Mouse (Mus musculus): ENCODE data around the gene Capn2. TPM values are rescaled to one million over a fixed set of nuclear protein-coding genes. Genes with fewer than 3 reads are reported as not detected.

Capn2 gene
- polyA plus RNA-seq, 1 experiment from 2014 or later: 89.9 TPM

DNA sequence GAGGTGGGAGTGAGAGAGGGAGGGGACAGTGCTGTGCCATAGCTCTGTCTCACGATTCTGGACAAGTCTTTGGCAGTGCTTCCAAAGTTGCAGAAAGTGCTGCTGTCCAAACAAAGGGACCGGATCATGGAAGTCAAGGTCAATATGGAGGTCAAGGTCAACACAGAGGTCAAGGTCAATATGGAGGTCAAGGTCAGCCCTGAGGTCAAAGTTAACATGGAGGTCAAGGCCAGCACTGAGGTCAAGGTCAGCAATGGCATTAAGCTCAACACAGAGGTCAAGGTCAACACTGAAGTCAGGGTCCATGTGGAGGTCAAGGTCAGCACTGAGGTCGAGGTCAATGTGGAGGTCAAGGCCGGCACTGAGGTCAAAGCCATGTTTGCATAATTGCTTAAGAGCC lies 16.6 kb downstream of the Capn2 start:
- Histone ChIP-seq H3K9me3 (ENCODE audit: control insufficient read depth, low read length) (no peaks in the 10 kb centered on the region), H3K4me2 (ENCODE audit: low read length) (no peak overlapping the region), H3K27me3 (replicated peaks; ENCODE audit: control insufficient read depth, insufficient read depth, low read length) (no peaks in the 10 kb centered on the region), H3K27ac (ENCODE audit: low read depth) (no peak overlapping the region), H3K4me1 (replicated peaks; ENCODE audit: control insufficient read depth, insufficient read depth, low read length) (peaks cover 45% of the 10 kb centered on the region), H3K4me3 (ENCODE audit: low read depth, low read length) (no peak overlapping the region), H3K9ac (ENCODE audit: low read length) (no peak overlapping the region), H3K36me3 (ENCODE audit: control insufficient read depth, insufficient read depth, low read length) (peaks cover 23% of the 10 kb centered on the region; the same call in 1 of the 2 replicates)
- DNase-seq (ENCODE audit: low spot score) (peak; percentile 65), ATAC-seq (replicated peaks; ENCODE audit: low FRiP score, low TSS enrichment, low read depth) (no peak)
- 81% methylated on average over 4 of the region's 4 CpGs for WGBS

DNA sequence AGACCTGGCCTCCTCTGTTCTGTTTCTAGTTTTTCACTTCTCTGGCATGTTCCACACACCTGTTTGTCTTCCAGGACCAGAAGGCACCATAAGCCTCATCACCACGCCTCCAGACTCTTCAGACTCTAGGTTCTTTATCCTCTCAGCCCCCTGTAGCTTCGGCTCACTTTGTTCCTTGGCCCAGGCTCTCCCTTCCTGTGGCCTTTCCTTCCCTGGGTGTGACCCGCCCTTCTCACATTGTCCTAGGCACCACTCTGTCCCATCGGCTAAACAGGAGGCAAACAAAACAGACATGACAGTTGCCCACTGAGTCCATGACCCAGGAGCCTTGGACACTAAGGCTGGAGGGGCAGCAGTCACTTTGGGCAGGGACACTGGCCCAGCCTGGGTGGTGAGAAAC lies 17.2 kb downstream of the Capn2 start:
- no peaks in the 10 kb centered on the region for H3K27me3 ChIP-seq (replicated peaks; ENCODE audit: control insufficient read depth, insufficient read depth, low read length)
- H3K4me2 ChIP-seq (ENCODE audit: low read length): no peak overlapping the region
- peaks cover 17% of the 10 kb centered on the region; the same call in 1 of the 2 replicates for H3K36me3 ChIP-seq (ENCODE audit: control insufficient read depth, insufficient read depth, low read length)
- DNase-seq (ENCODE audit: low spot score) (no peak), ATAC-seq (replicated peaks; ENCODE audit: low FRiP score, low TSS enrichment, low read depth) (no peak)
- peaks cover 45% of the 10 kb centered on the region for H3K4me1 ChIP-seq (replicated peaks; ENCODE audit: control insufficient read depth, insufficient read depth, low read length)
- 72% methylated on average over 4 of the region's 4 CpGs for WGBS
- no peaks in the 10 kb centered on the region for H3K9me3 ChIP-seq (ENCODE audit: control insufficient read depth, low read length)
- no peak overlapping the region; the same call in 1 of the 2 replicates for H3K27ac ChIP-seq (ENCODE audit: low read depth)
- no peak overlapping the region for H3K4me3 ChIP-seq (ENCODE audit: low read depth, low read length)
- H3K9ac ChIP-seq (ENCODE audit: low read length): no peak overlapping the region

DNA sequence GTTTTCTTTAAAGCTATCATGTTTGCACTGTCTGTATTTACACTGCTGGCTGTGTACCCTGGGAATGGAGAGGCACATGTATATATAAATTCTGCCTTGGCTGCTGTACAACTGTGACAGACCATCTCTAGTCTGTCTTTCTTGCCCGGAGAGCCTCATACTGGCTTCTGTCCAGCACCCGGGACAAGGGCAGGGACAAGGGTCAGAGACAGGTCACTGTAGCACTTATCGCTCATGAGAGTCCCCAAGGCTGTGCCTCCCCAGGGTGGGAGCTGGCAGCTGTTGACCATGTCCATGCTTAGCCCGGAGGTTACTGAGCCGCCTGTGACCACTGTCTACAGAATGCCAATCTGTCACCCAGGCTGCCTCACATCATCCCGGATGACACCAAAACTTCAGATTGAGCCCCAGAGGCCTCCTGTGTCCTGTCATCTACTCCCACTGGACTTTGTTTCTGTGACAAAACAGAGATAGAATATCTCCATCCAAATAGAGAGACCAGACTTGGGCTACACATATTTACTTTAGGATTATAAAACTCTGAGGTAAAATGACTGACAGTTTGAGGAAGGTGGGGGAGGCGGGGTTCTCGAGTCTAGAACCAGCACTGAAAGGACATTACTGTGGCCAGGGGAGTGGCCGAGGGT lies 17.8 kb downstream of the Capn2 start:
- no peak overlapping the region for H3K4me3 ChIP-seq (ENCODE audit: low read depth, low read length)
- H3K9me3 ChIP-seq (ENCODE audit: control insufficient read depth, low read length): no peaks in the 10 kb centered on the region
- H3K4me2 ChIP-seq (ENCODE audit: low read length): no peak overlapping the region
- no peak overlapping the region for H3K9ac ChIP-seq (ENCODE audit: low read length)
- H3K36me3 ChIP-seq (ENCODE audit: control insufficient read depth, insufficient read depth, low read length): peaks cover 16% of the 10 kb centered on the region; the same call in 1 of the 2 replicates
- DNase-seq (ENCODE audit: low spot score) (no peak), ATAC-seq (replicated peaks; ENCODE audit: low FRiP score, low TSS enrichment, low read depth) (no peak)
- H3K4me1 ChIP-seq (replicated peaks; ENCODE audit: control insufficient read depth, insufficient read depth, low read length): peaks cover 41% of the 10 kb centered on the region
- H3K27ac ChIP-seq (ENCODE audit: low read depth): peak overlapping the region; percentile 47; the same call in 1 of the 2 replicates
- no peaks in the 10 kb centered on the region for H3K27me3 ChIP-seq (replicated peaks; ENCODE audit: control insufficient read depth, insufficient read depth, low read length)
- 61% methylated on average over 9 of the region's 9 CpGs for WGBS

GRCm38 (mm10) chr1:182497736-182498135 lies 19.7 kb downstream of the Capn2 start:
- H3K4me1 ChIP-seq (replicated peaks; ENCODE audit: control insufficient read depth, insufficient read depth, low read length): peaks cover 23% of the 10 kb centered on the region
- DNase-seq (ENCODE audit: low spot score): no peak
- 54% methylated on average over 4 of the region's 4 CpGs for WGBS
- no peaks in the 10 kb centered on the region for H3K27me3 ChIP-seq (replicated peaks; ENCODE audit: control insufficient read depth, insufficient read depth, low read length)
- H3K9ac ChIP-seq (ENCODE audit: low read length): no peak overlapping the region
- H3K4me2 ChIP-seq (ENCODE audit: low read length): no peak overlapping the region
- H3K36me3 ChIP-seq (ENCODE audit: control insufficient read depth, insufficient read depth, low read length): peaks cover 16% of the 10 kb centered on the region; the same call in 1 of the 2 replicates
- no peak overlapping the region for H3K27ac ChIP-seq (ENCODE audit: low read depth)
- H3K9me3 ChIP-seq (ENCODE audit: control insufficient read depth, low read length): no peaks in the 10 kb centered on the region
- no peak for ATAC-seq (replicated peaks; ENCODE audit: low FRiP score, low TSS enrichment, low read depth)
- H3K4me3 ChIP-seq (ENCODE audit: low read depth, low read length): no peak overlapping the region

GRCm38 (mm10) chr1:182496685-182497084 lies 20.7 kb downstream of the Capn2 start:
- peaks cover 22% of the 10 kb centered on the region for H3K4me1 ChIP-seq (replicated peaks; ENCODE audit: control insufficient read depth, insufficient read depth, low read length)
- DNase-seq (ENCODE audit: low spot score) (no peak), ATAC-seq (replicated peaks; ENCODE audit: low FRiP score, low TSS enrichment, low read depth) (0 out of 2 replicates have a peak, but pooled peaks have one; percentile 13)
- H3K9me3 ChIP-seq (ENCODE audit: control insufficient read depth, low read length): no peaks in the 10 kb centered on the region
- H3K27ac ChIP-seq (ENCODE audit: low read depth): no peak overlapping the region
- 59% methylated on average over 6 of the region's 6 CpGs for WGBS
- H3K9ac ChIP-seq (ENCODE audit: low read length): no peak overlapping the region
- no peaks in the 10 kb centered on the region for H3K27me3 ChIP-seq (replicated peaks; ENCODE audit: control insufficient read depth, insufficient read depth, low read length)
- H3K36me3 ChIP-seq (ENCODE audit: control insufficient read depth, insufficient read depth, low read length): peaks cover 19% of the 10 kb centered on the region
- no peak overlapping the region for H3K4me2 ChIP-seq (ENCODE audit: low read length)
- no peak overlapping the region for H3K4me3 ChIP-seq (ENCODE audit: low read depth, low read length)

- H3K4me3 ChIP-seq (ENCODE audit: low read depth, low read length): no peak overlapping the region
- no peaks in the 10 kb centered on the region for H3K9me3 ChIP-seq (ENCODE audit: control insufficient read depth, low read length)
- no peak overlapping the region for H3K9ac ChIP-seq (ENCODE audit: low read length)
- no peak for DNase-seq (ENCODE audit: low spot score)
- H3K27ac ChIP-seq (ENCODE audit: low read depth): no peak overlapping the region; the same call in 1 of the 2 replicates
- ATAC-seq (replicated peaks; ENCODE audit: low FRiP score, low TSS enrichment, low read depth): no peak
- H3K4me2 ChIP-seq (ENCODE audit: low read length): no peak overlapping the region
- H3K27me3 ChIP-seq (replicated peaks; ENCODE audit: control insufficient read depth, insufficient read depth, low read length): no peaks in the 10 kb centered on the region
- peaks cover 23% of the 10 kb centered on the region for H3K4me1 ChIP-seq (replicated peaks; ENCODE audit: control insufficient read depth, insufficient read depth, low read length)
- H3K36me3 ChIP-seq (ENCODE audit: control insufficient read depth, insufficient read depth, low read length): peaks cover 28% of the 10 kb centered on the region
- 72% methylated on average over 17 of the region's 17 CpGs for WGBS
Observed at GRCm38 (mm10) chr1:182494285-182495145, 22.9 kb downstream of the Capn2 start.

DNA sequence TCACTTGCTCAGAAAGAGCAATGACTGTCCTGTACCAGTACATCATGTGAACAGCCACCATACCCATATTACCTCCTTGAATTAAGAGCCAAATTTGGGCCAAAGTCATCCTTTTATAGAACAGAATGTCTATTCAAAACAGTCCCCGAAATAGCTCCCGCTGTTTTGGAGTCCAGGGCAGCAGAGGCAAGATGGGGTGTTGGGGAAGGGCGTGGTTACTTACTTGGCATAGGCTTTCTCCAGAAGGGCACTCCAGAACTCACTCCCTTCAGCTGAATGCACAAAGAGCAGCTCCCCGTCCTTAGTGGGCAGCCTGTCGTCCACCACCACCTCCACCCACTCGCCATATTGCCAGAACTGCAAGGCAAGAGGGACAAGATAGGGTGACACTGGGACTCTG lies 25.6 kb downstream of the Capn2 start:
- Histone ChIP-seq H3K9ac (ENCODE audit: low read length) (no peak overlapping the region), H3K27ac (ENCODE audit: low read depth) (no peak overlapping the region), H3K4me3 (ENCODE audit: low read depth, low read length) (no peak overlapping the region), H3K36me3 (ENCODE audit: control insufficient read depth, insufficient read depth, low read length) (peaks cover 51% of the 10 kb centered on the region), H3K9me3 (ENCODE audit: control insufficient read depth, low read length) (no peaks in the 10 kb centered on the region), H3K4me1 (replicated peaks; ENCODE audit: control insufficient read depth, insufficient read depth, low read length) (peaks cover 8% of the 10 kb centered on the region; the same call in 1 of the 2 replicates), H3K4me2 (ENCODE audit: low read length) (no peak overlapping the region), H3K27me3 (replicated peaks; ENCODE audit: control insufficient read depth, insufficient read depth, low read length) (no peaks in the 10 kb centered on the region)
- no peak for ATAC-seq (replicated peaks; ENCODE audit: low FRiP score, low TSS enrichment, low read depth)
- 88% methylated on average over 6 of the region's 6 CpGs for WGBS
- DNase-seq (ENCODE audit: low spot score): no peak

- H3K36me3 ChIP-seq (ENCODE audit: control insufficient read depth, insufficient read depth, low read length): peaks cover 57% of the 10 kb centered on the region
- no peak overlapping the region for H3K4me3 ChIP-seq (ENCODE audit: low read depth, low read length)
- ATAC-seq (replicated peaks; ENCODE audit: low FRiP score, low TSS enrichment, low read depth) (no peak), DNase-seq (ENCODE audit: low spot score) (no peak)
- no peak overlapping the region for H3K9ac ChIP-seq (ENCODE audit: low read length)
- no peaks in the 10 kb centered on the region for H3K27me3 ChIP-seq (replicated peaks; ENCODE audit: control insufficient read depth, insufficient read depth, low read length)
- no peaks in the 10 kb centered on the region for H3K9me3 ChIP-seq (ENCODE audit: control insufficient read depth, low read length)
- H3K4me2 ChIP-seq (ENCODE audit: low read length): no peak overlapping the region
- 77% methylated on average over 7 of the region's 7 CpGs for WGBS
- H3K27ac ChIP-seq (ENCODE audit: low read depth): 0 out of 2 replicates have a peak overlapping the region, but pooled peaks have one; percentile 11
- peaks cover 5% of the 10 kb centered on the region; the same call in 1 of the 2 replicates for H3K4me1 ChIP-seq (replicated peaks; ENCODE audit: control insufficient read depth, insufficient read depth, low read length)
Observed at GRCm38 (mm10) chr1:182490568-182490967, 26.8 kb downstream of the Capn2 start.
